Mouse (Mus musculus) myocyte (in vitro differentiated cells): ENCODE results near the gene Hecw2. TPM values are rescaled to one million over a fixed set of nuclear protein-coding genes. Genes with fewer than 3 reads are reported as not detected.

Source experiments
- H3K27me3 ChIP-seq: one replicate; pipeline ENCODE4 v1.6.1; 2011; ENCODE audit not compliant: control insufficient read depth, insufficient read depth, insufficient read length
- H3K36me3 ChIP-seq: one replicate; pipeline ENCODE4 v1.6.1; 2011; ENCODE audit not compliant: control insufficient read depth, insufficient read depth
- H3K4me2 ChIP-seq: one replicate; pipeline ENCODE4 v1.6.1; 2011; ENCODE audit warnings: low read depth, control low read depth
- H3K4me3 ChIP-seq: one replicate; pipeline ENCODE4 v1.5.1; 2011; ENCODE audit warnings: mild to moderate bottlenecking, control low read depth, moderate library complexity
- H3K79me2 ChIP-seq: one replicate; pipeline ENCODE4 v1.6.1; 2011; ENCODE audit not compliant: control insufficient read depth, insufficient read depth
- H3ac ChIP-seq: one replicate; pipeline ENCODE4 v1.6.1; 2011; ENCODE audit not compliant: control insufficient read depth, insufficient read length
- CEBPB ChIP-seq: IDR thresholded peaks from 2 replicates; pipeline ENCODE4 v1.6.1; 2011; ENCODE audit warnings: mild to moderate bottlenecking, moderate library complexity; ENCODE audit not compliant: poor library complexity, insufficient read depth, severe bottlenecking
- E2F4 ChIP-seq: IDR thresholded peaks from one replicate; pipeline ENCODE4 v1.6.1; 2011; ENCODE audit warnings: mild to moderate bottlenecking, control low read depth, moderate library complexity; ENCODE audit not compliant: insufficient read depth
- MAX ChIP-seq: IDR thresholded peaks from one replicate; pipeline ENCODE4 v1.6.1; 2011; ENCODE audit warnings: low read depth, mild to moderate bottlenecking, control low read depth
- MYOD1 ChIP-seq, 3 experiments: IDR thresholded peaks; one replicate each; pipeline ENCODE4 v1.6.1; 2011; ENCODE audit warnings: control low read depth in 2 of 3, low read depth in 2 of 3, mild to moderate bottlenecking in 2 of 3, moderate library complexity in 1 of 3; ENCODE audit not compliant: insufficient read length in 2 of 3, control insufficient read depth in 1 of 3
- MYOG ChIP-seq, 3 experiments: IDR thresholded peaks; one replicate each; pipeline ENCODE4 v1.6.1; 2011; ENCODE audit warnings: control low read depth in 2 of 3, low read depth in 2 of 3, mild to moderate bottlenecking in 2 of 3; ENCODE audit not compliant: insufficient read length in 2 of 3, control insufficient read depth in 1 of 3, insufficient read depth in 1 of 3
- POLR2A ChIP-seq: IDR thresholded peaks from one replicate; pipeline ENCODE4 v1.6.1; 2011; ENCODE audit warnings: low read depth, mild to moderate bottlenecking, control low read depth, moderate library complexity; ENCODE audit not compliant: insufficient read length
- POLR2AphosphoS2 ChIP-seq: IDR thresholded peaks from one replicate; pipeline ENCODE4 v1.6.1; 2011; ENCODE audit warnings: low read depth, control low read depth; ENCODE audit not compliant: insufficient read length
- REST ChIP-seq: IDR thresholded peaks from one replicate; pipeline ENCODE4 v1.6.1; 2011; ENCODE audit warnings: mild to moderate bottlenecking, control low read depth, moderate library complexity; ENCODE audit not compliant: insufficient read depth, insufficient read length
- SRF ChIP-seq: IDR thresholded peaks from one replicate; pipeline ENCODE4 v1.6.1; 2011; ENCODE audit warnings: low read depth; ENCODE audit not compliant: control insufficient read depth, insufficient read length
- TCF12 ChIP-seq: IDR thresholded peaks from one replicate; pipeline ENCODE4 v1.6.1; 2011; ENCODE audit warnings: mild to moderate bottlenecking, control low read depth; ENCODE audit not compliant: poor library complexity, insufficient read depth, severe bottlenecking
- TCF3 ChIP-seq: IDR thresholded peaks from one replicate; pipeline ENCODE4 v1.6.1; 2011; ENCODE audit warnings: low read depth, control low read depth; ENCODE audit not compliant: insufficient read length
- USF1 ChIP-seq: IDR thresholded peaks from one replicate; pipeline ENCODE4 v1.6.1; 2011; ENCODE audit warnings: low read depth, mild to moderate bottlenecking, control low read depth, moderate library complexity
- polyA plus RNA-seq: library from polyadenylated mRNA; unstranded; fragments of >200 nt; fragmentation: generic; extraction: Trizol; gene quantifications from one replicate; pipeline ENCODE4 v1.2.1, GENCODE M21; 2012; ENCODE audit warnings: missing spikeins

The Hecw2 gene
- polyA plus RNA-seq, 1 experiment, result 4.6 TPM

- peaks cover 6% of the 10 kb centered on the region for H3K36me3 ChIP-seq
- H3K27me3 ChIP-seq, result no peaks in the 10 kb centered on the region
- H3K4me3 ChIP-seq, result no peak overlapping the region
- no peak overlapping the region for H3K4me2 ChIP-seq
- TF ChIP-seq SRF, result no peak
- no peak overlapping the region for H3ac ChIP-seq
- H3K79me2 ChIP-seq, result no peaks in the 10 kb centered on the region
Observed at GRCm38 (mm10) chr1:53900416-53900815, 294.6 kb downstream of the Hecw2 start.

GRCm38 (mm10) chr1:53894299-53894698 is 300.7 kb downstream of the Hecw2 start:
- TF ChIP-seq TCF12 (no peak), SRF (no peak), MYOG (IDR thresholded peaks at IDR 0.05; ENCODE audit: control insufficient read depth in 1 of 3, insufficient read depth in 1 of 3, insufficient read length in 2 of 3, low read depth in 2 of 3) (no peak), CEBPB (no peak), USF1 (no peak), MYOD1 (IDR thresholded peaks at IDR 0.05; ENCODE audit: control insufficient read depth in 1 of 3, insufficient read length in 2 of 3, low read depth in 2 of 3) (no peak), POLR2A (no peak), E2F4 (no peak), TCF3 (no peak)
- no peak overlapping the region for H3K4me3 ChIP-seq
- no peaks in the 10 kb centered on the region for H3K79me2 ChIP-seq
- no peaks in the 10 kb centered on the region for H3K36me3 ChIP-seq
- no peak overlapping the region for H3ac ChIP-seq
- no peaks in the 10 kb centered on the region for H3K27me3 ChIP-seq
- no peak overlapping the region for H3K4me2 ChIP-seq

GRCm38 (mm10) chr1:53890380-53890779 is 304.6 kb downstream of the Hecw2 start:
- no peaks in the 10 kb centered on the region for H3K36me3 ChIP-seq
- H3ac ChIP-seq, result no peak overlapping the region
- H3K4me3 ChIP-seq, result no peak overlapping the region
- H3K4me2 ChIP-seq, result no peak overlapping the region
- H3K79me2 ChIP-seq, result no peaks in the 10 kb centered on the region
- TF ChIP-seq REST, result no peak
- no peak for TF ChIP-seq MYOD1 (IDR thresholded peaks at IDR 0.05; ENCODE audit: control insufficient read depth in 1 of 3, insufficient read length in 2 of 3, low read depth in 2 of 3)
- TF ChIP-seq E2F4, result no peak
- TF ChIP-seq CEBPB, result no peak
- TF ChIP-seq TCF3, result no peak
- TF ChIP-seq SRF, result no peak
- H3K27me3 ChIP-seq, result no peaks in the 10 kb centered on the region

GRCm38 (mm10) chr1:53889806-53890205 is 305.2 kb downstream of the Hecw2 start:
- TF ChIP-seq MAX (no peak), SRF (no peak), TCF3 (no peak), MYOD1 (IDR thresholded peaks at IDR 0.05; ENCODE audit: control insufficient read depth in 1 of 3, insufficient read length in 2 of 3, low read depth in 2 of 3) (no peak), REST (no peak), MYOG (IDR thresholded peaks at IDR 0.05; ENCODE audit: control insufficient read depth in 1 of 3, insufficient read depth in 1 of 3, insufficient read length in 2 of 3, low read depth in 2 of 3) (no peak), TCF12 (no peak), POLR2AphosphoS2 (no peak), POLR2A (no peak), USF1 (no peak), E2F4 (no peak)
- H3K79me2 ChIP-seq, result no peaks in the 10 kb centered on the region
- H3K27me3 ChIP-seq, result no peaks in the 10 kb centered on the region
- H3K4me2 ChIP-seq, result no peak overlapping the region
- no peaks in the 10 kb centered on the region for H3K36me3 ChIP-seq
- no peak overlapping the region for H3ac ChIP-seq
- no peak overlapping the region for H3K4me3 ChIP-seq

GRCm38 (mm10) chr1:53882480-53882879 is 312.5 kb downstream of the Hecw2 start:
- Histone ChIP-seq H3K27me3 (no peaks in the 10 kb centered on the region), H3K79me2 (no peaks in the 10 kb centered on the region), H3K36me3 (peaks cover 4% of the 10 kb centered on the region), H3K4me2 (no peak overlapping the region), H3K4me3 (no peak overlapping the region), H3ac (no peak overlapping the region)
- TF ChIP-seq TCF12, result no peak
- TF ChIP-seq USF1, result no peak
- no peak for TF ChIP-seq POLR2AphosphoS2
- TF ChIP-seq MYOD1 (IDR thresholded peaks at IDR 0.05; ENCODE audit: control insufficient read depth in 1 of 3, insufficient read length in 2 of 3, low read depth in 2 of 3), result no peak
- TF ChIP-seq MYOG (IDR thresholded peaks at IDR 0.05; ENCODE audit: control insufficient read depth in 1 of 3, insufficient read depth in 1 of 3, insufficient read length in 2 of 3, low read depth in 2 of 3), result no peak
- TF ChIP-seq MAX, result no peak
- no peak for TF ChIP-seq CEBPB
- no peak for TF ChIP-seq REST
- no peak for TF ChIP-seq POLR2A
- TF ChIP-seq E2F4, result no peak
- TF ChIP-seq SRF, result no peak
- TF ChIP-seq TCF3, result no peak
